Mouse (Mus musculus) myocyte (in vitro differentiated cells): ENCODE data around the gene Lect2.

Source experiments
- MAX ChIP-seq: IDR thresholded peaks from one replicate; pipeline ENCODE4 v1.6.1; 2011; ENCODE audit warnings: low read depth, mild to moderate bottlenecking, control low read depth
- MYOD1 ChIP-seq, 3 experiments: IDR thresholded peaks; one replicate each; pipeline ENCODE4 v1.6.1; 2011; ENCODE audit warnings: control low read depth in 2 of 3, low read depth in 2 of 3, mild to moderate bottlenecking in 2 of 3, moderate library complexity in 1 of 3; ENCODE audit not compliant: insufficient read length in 2 of 3, control insufficient read depth in 1 of 3
- MYOG ChIP-seq, 3 experiments: IDR thresholded peaks; one replicate each; pipeline ENCODE4 v1.6.1; 2011; ENCODE audit warnings: control low read depth in 2 of 3, low read depth in 2 of 3, mild to moderate bottlenecking in 2 of 3; ENCODE audit not compliant: insufficient read length in 2 of 3, control insufficient read depth in 1 of 3, insufficient read depth in 1 of 3
- POLR2A ChIP-seq: IDR thresholded peaks from one replicate; pipeline ENCODE4 v1.6.1; 2011; ENCODE audit warnings: low read depth, mild to moderate bottlenecking, control low read depth, moderate library complexity; ENCODE audit not compliant: insufficient read length
- POLR2AphosphoS2 ChIP-seq: IDR thresholded peaks from one replicate; pipeline ENCODE4 v1.6.1; 2011; ENCODE audit warnings: low read depth, control low read depth; ENCODE audit not compliant: insufficient read length
- REST ChIP-seq: IDR thresholded peaks from one replicate; pipeline ENCODE4 v1.6.1; 2011; ENCODE audit warnings: mild to moderate bottlenecking, control low read depth, moderate library complexity; ENCODE audit not compliant: insufficient read depth, insufficient read length
- TCF12 ChIP-seq: IDR thresholded peaks from one replicate; pipeline ENCODE4 v1.6.1; 2011; ENCODE audit warnings: mild to moderate bottlenecking, control low read depth; ENCODE audit not compliant: poor library complexity, insufficient read depth, severe bottlenecking
- TCF3 ChIP-seq: IDR thresholded peaks from one replicate; pipeline ENCODE4 v1.6.1; 2011; ENCODE audit warnings: low read depth, control low read depth; ENCODE audit not compliant: insufficient read length
- USF1 ChIP-seq: IDR thresholded peaks from one replicate; pipeline ENCODE4 v1.6.1; 2011; ENCODE audit warnings: low read depth, mild to moderate bottlenecking, control low read depth, moderate library complexity

GRCm38 (mm10) chr13:56591939-56592338, 43.6 kb upstream of the Lect2 start:
- TF ChIP-seq POLR2A (no peak), MYOG (IDR thresholded peaks at IDR 0.05; ENCODE audit: control insufficient read depth in 1 of 3, insufficient read depth in 1 of 3, insufficient read length in 2 of 3, low read depth in 2 of 3) (no peak), MYOD1 (IDR thresholded peaks at IDR 0.05; ENCODE audit: control insufficient read depth in 1 of 3, insufficient read length in 2 of 3, low read depth in 2 of 3) (no peak), MAX (no peak), TCF12 (no peak), USF1 (no peak), REST (no peak), POLR2AphosphoS2 (no peak), TCF3 (no peak)
